Mouse (Mus musculus): Measurements from ENCODE around the gene Hist1h4a. TPM values are rescaled to one million over a fixed set of nuclear protein-coding genes. Genes with fewer than 3 reads are reported as not detected.
A peak's percentile ranks its signal among the peaks of the same experiment; 100 is the strongest.

Gene Hist1h4a
- 0.40 and 0.49 TPM in 2 replicates for polyA plus RNA-seq (2015; fragmentation: Nextera tagmentation; extraction: Ambion mirVana)

GRCm38 (mm10) chr13:23760972-23761864, at the start of gene Hist1h4a:
Gene Hist1h4a (minus strand): TSS chr13:23761230.
- Histone ChIP-seq H3K4me2 (ENCODE audit: low read depth, low read length) (peak within 1 kb of the TSS; percentile 84), H3K27ac (ENCODE audit: low read depth) (peak within 1 kb of the TSS; percentile 97), H3K4me1 (ENCODE audit: insufficient read depth) (peaks cover 24% of the 10 kb centered on the region), H3K4me3 (ENCODE audit: low read depth, low read length) (peak within 1 kb of the TSS; percentile 59), H3K27me3 (ENCODE audit: insufficient read depth, low read length) (no peaks in the 10 kb centered on the region), H3K9me3 (ENCODE audit: low read length) (no peaks in the 10 kb centered on the region), H3K9ac (replicated peaks) (peak within 1 kb of the TSS; percentile 75), H3K36me3 (replicated peaks; ENCODE audit: insufficient read depth, low read length) (no peaks in the 10 kb centered on the region)
- ATAC-seq (peak; percentile 69), DNase-seq (peak; percentile 99)
- TF ChIP-seq CTCF (IDR thresholded peaks at IDR 0.05; ENCODE audit: low read depth) (no peak), EP300 (IDR thresholded peaks at IDR 0.05; ENCODE audit: low read depth) (peak; percentile 93)
- WGBS (ENCODE audit: insufficient replicate concordance) = under 1% methylated on average over 62 of the region's 72 CpGs

DNA sequence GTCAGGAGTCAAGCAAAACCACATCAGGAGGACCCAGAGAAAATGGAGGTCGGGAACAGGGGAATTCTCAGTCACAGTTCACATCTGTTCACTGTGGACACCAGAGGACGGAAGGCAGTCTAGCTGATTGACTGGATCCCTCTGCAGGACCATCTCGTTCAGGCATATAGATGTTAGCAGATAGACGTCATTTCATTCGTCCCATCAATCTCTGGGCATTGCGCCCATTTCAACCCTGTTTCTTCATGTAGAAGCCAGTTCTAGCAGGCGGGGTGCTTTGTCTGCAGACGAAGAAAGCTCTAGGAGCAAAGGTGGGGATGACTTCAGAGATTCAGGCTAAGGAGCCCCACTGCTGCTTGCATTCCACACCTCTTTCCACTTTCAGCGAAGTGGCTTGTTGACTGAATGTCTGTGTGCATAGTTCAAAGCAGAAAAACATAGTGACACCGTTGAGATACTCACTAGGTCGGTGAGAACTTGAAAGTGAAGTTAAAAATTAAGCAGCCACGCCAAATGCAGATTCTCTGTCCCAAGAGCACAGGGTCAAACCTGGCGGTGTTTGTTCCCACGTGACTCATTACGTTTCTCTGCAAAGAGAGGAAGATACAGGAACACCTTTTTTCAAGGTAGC, 45.5 kb upstream of the Hist1h4a start, which contains the start of gene Slc17a2:
Gene Slc17a2 (plus strand): TSS at position 572 of the 631 bp plus-strand sequence.
- ATAC-seq (peak; percentile 86), DNase-seq (peak; percentile 57)
- Histone ChIP-seq H3K27me3 (ENCODE audit: insufficient read depth, low read length) (no peaks in the 10 kb centered on the region), H3K36me3 (replicated peaks; ENCODE audit: insufficient read depth, low read length) (no peaks in the 10 kb centered on the region), H3K9me3 (ENCODE audit: low read length) (no peaks in the 10 kb centered on the region), H3K27ac (ENCODE audit: low read depth) (peak within 1 kb of the TSS; percentile 88), H3K4me3 (ENCODE audit: low read depth, low read length) (peak within 1 kb of the TSS; percentile 42), H3K4me2 (ENCODE audit: low read depth, low read length) (peak within 1 kb of the TSS; percentile 61), H3K4me1 (ENCODE audit: insufficient read depth) (peaks cover 3% of the 10 kb centered on the region), H3K9ac (replicated peaks) (peak within 1 kb of the TSS; percentile 47)
- no peak for TF ChIP-seq EP300 (IDR thresholded peaks at IDR 0.05; ENCODE audit: low read depth)
- TF ChIP-seq CTCF (IDR thresholded peaks at IDR 0.05; ENCODE audit: low read depth) = no peak
- WGBS (ENCODE audit: insufficient replicate concordance) = 57% methylated on average over 15 of the region's 15 CpGs

DNA sequence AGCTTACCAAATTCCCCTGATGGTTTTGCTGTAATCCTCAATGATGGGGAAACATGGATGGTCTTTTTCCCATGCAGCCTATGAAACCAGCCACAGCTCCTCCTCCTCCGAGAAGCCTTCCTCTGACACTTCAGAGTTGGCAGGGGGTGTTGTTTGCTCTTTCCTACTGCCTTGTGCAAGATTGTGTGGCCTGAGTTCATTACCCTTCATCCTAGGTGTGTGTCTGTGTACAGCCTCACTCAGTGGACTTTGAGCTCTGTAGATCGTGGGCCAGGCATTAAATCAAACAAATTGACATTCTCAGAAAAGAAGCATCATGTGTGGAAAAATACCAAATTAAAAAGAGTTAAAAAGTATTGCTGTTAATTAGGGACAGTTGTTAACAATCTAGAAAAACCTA, 43.5 kb upstream of the Hist1h4a start:
- TF ChIP-seq EP300 (IDR thresholded peaks at IDR 0.05; ENCODE audit: low read depth) (peak; percentile 36; the same call in 1 of the 2 replicates), CTCF (IDR thresholded peaks at IDR 0.05; ENCODE audit: low read depth) (no peak)
- ATAC-seq (peak; percentile 87), DNase-seq (peak; percentile 49)
- H3K27me3 ChIP-seq (ENCODE audit: insufficient read depth, low read length) = no peaks in the 10 kb centered on the region
- WGBS (ENCODE audit: insufficient replicate concordance) = 64% methylated on average over 2 of the region's 2 CpGs
- H3K4me1 ChIP-seq (ENCODE audit: insufficient read depth) = peaks cover 10% of the 10 kb centered on the region
- no peaks in the 10 kb centered on the region for H3K36me3 ChIP-seq (replicated peaks; ENCODE audit: insufficient read depth, low read length)
- H3K27ac ChIP-seq (ENCODE audit: low read depth) = no peak overlapping the region
- H3K4me2 ChIP-seq (ENCODE audit: low read depth, low read length) = no peak overlapping the region
- no peak overlapping the region for H3K4me3 ChIP-seq (ENCODE audit: low read depth, low read length)
- H3K9ac ChIP-seq (replicated peaks) = no peak overlapping the region
- no peaks in the 10 kb centered on the region for H3K9me3 ChIP-seq (ENCODE audit: low read length)

- Histone ChIP-seq H3K9me3 (ENCODE audit: low read length) (no peaks in the 10 kb centered on the region), H3K27ac (ENCODE audit: low read depth) (no peak overlapping the region), H3K4me1 (ENCODE audit: insufficient read depth) (peaks cover 10% of the 10 kb centered on the region), H3K4me2 (ENCODE audit: low read depth, low read length) (no peak overlapping the region), H3K9ac (replicated peaks) (no peak overlapping the region), H3K27me3 (ENCODE audit: insufficient read depth, low read length) (no peaks in the 10 kb centered on the region), H3K4me3 (ENCODE audit: low read depth, low read length) (no peak overlapping the region), H3K36me3 (replicated peaks; ENCODE audit: insufficient read depth, low read length) (no peaks in the 10 kb centered on the region)
- DNase-seq (no peak), ATAC-seq (0 out of 2 replicates have a peak, but pooled peaks have one; percentile 21)
- TF ChIP-seq EP300 (IDR thresholded peaks at IDR 0.05; ENCODE audit: low read depth) (no peak), CTCF (IDR thresholded peaks at IDR 0.05; ENCODE audit: low read depth) (no peak)
- 24% methylated on average over 5 of the region's 5 CpGs for WGBS (ENCODE audit: insufficient replicate concordance)
These were observed 38.4 kb upstream of the Hist1h4a start for GRCm38 (mm10) chr13:23799405-23799804.

DNA sequence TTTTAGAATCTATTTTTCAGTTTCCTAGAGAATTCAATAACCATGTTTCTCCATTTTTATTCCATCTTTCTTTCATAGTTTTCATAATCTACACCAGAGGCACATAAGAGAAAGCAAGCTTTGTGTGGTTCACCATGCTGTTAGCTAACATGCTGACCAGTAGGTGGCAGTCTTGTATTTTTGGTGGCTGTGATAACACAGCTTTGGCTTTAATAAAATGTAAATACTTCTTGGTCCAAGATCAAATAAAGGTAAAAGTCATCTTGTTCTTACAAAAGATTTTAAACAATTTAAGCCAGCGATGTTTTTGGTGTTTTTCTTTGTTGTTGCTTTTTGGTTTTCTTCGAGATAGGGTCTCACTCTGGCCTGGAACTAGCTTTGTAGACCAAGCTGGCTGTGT, 31.5 kb upstream of the Hist1h4a start:
- no peak for TF ChIP-seq EP300 (IDR thresholded peaks at IDR 0.05; ENCODE audit: low read depth)
- TF ChIP-seq CTCF (IDR thresholded peaks at IDR 0.05; ENCODE audit: low read depth) = peak; percentile 92
- Histone ChIP-seq H3K4me2 (ENCODE audit: low read depth, low read length) (no peak overlapping the region), H3K36me3 (replicated peaks; ENCODE audit: insufficient read depth, low read length) (no peaks in the 10 kb centered on the region), H3K27ac (ENCODE audit: low read depth) (no peak overlapping the region), H3K4me1 (ENCODE audit: insufficient read depth) (no peaks in the 10 kb centered on the region), H3K4me3 (ENCODE audit: low read depth, low read length) (no peak overlapping the region), H3K27me3 (ENCODE audit: insufficient read depth, low read length) (no peaks in the 10 kb centered on the region), H3K9me3 (ENCODE audit: low read length) (no peaks in the 10 kb centered on the region), H3K9ac (replicated peaks) (no peak overlapping the region)
- WGBS (ENCODE audit: insufficient replicate concordance) = 34% methylated on average over 2 of the region's 2 CpGs
- ATAC-seq (no peak), DNase-seq (peak; percentile 45)

- Histone ChIP-seq H3K9ac (replicated peaks) (no peak overlapping the region), H3K4me2 (ENCODE audit: low read depth, low read length) (no peak overlapping the region), H3K27ac (ENCODE audit: low read depth) (no peak overlapping the region), H3K27me3 (ENCODE audit: insufficient read depth, low read length) (no peaks in the 10 kb centered on the region), H3K9me3 (ENCODE audit: low read length) (no peaks in the 10 kb centered on the region), H3K36me3 (replicated peaks; ENCODE audit: insufficient read depth, low read length) (no peaks in the 10 kb centered on the region), H3K4me1 (ENCODE audit: insufficient read depth) (no peaks in the 10 kb centered on the region), H3K4me3 (ENCODE audit: low read depth, low read length) (no peak overlapping the region)
- DNase-seq (no peak), ATAC-seq (no peak)
- TF ChIP-seq CTCF (IDR thresholded peaks at IDR 0.05; ENCODE audit: low read depth) = no peak
- TF ChIP-seq EP300 (IDR thresholded peaks at IDR 0.05; ENCODE audit: low read depth) = no peak
- WGBS (ENCODE audit: insufficient replicate concordance) = 55% methylated on average over 4 of the region's 4 CpGs
These were observed 18.0 kb upstream of the Hist1h4a start for GRCm38 (mm10) chr13:23779025-23779424.
